Mouse (Mus musculus): ENCODE measurements around the gene Zbtb46.
"Not testable (repeated sequence)": the region's sequence is repeated elsewhere in the genome, so short reads cannot be mapped to it uniquely, and the experiment has no call there.

GRCm38 (mm10) chr2:181495845-181496244 lies 36.6 kb upstream of the Zbtb46 start:
- not testable (repeated sequence) for TF ChIP-seq POLR2A (IDR thresholded peaks at IDR 0.05; ENCODE audit: borderline replicate concordance, control insufficient read depth, low read depth, low read length); CTCF (IDR thresholded peaks at IDR 0.05; ENCODE audit: control insufficient read depth, insufficient read depth, low read length)

Data from bone marrow, adult 2 months (tissue).